31 mouse cellular contexts compared by ENCODE assay signal in the genomic region with DNA sequence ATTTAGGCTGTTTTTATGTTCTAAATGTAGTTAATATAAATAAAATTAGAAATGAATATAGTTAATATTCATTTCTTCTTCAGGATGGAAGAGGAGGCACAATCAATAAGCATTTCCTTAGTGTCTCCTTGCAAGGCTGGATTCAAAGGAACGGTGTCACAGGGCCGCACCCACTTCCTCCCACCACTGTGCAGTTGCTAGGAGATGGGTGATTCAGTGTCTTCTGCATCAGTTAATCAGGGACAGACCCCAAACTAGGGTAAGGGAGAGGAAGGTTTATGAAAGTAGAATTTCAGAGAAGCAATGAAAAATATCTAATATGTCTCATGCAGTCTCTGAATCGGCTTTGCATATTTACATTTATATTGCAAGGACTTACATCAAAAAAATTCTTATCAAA. TPM values are rescaled to one million over a fixed set of nuclear protein-coding genes. Genes with fewer than 3 reads are reported as not detected.
A peak's percentile ranks its signal among the peaks of the same experiment; 100 is the strongest.
DNase-seq lines count a peak whose midpoint lies in the region; ATAC-seq lines count a peak whose summit lies in the region.
"Had no signal": no experiment of that assay in that cellular context is flagged by ENCODE, and none has a peak within 500 bp of the region (broad histone marks: within the 10 kb centered on the region; RNA-seq: fewer than 3 reads in every experiment).

No protein-coding gene starts in this region.

- peak; percentile 36 for DNase-seq in heart, adult 11 months
- no peak for DNase-seq in heart, postnatal 10 days
- peak; percentile 33 for DNase-seq in CD4-positive, CD25-positive, alpha-beta regulatory T cell, adult 2 months (ENCODE audit: low read depth, low spot score)
- peak; percentile 13 for DNase-seq in splenic B cell, adult 2 months (ENCODE audit: low read depth, low spot score)
- no peak for DNase-seq in testis, postnatal 10 days (ENCODE audit: low spot score)
- no peak for DNase-seq in cerebellum, adult 9-10 months
- DNase-seq: adrenal gland, postnatal 25 days; cerebellum, adult 18-20 months; cerebellum, postnatal 36 days; gastrocnemius, postnatal 25 days; heart, adult 2 months; kidney, adult 11 months; kidney, postnatal 14 days; left cerebral cortex, postnatal 4 days; liver, postnatal 0 days; lung, postnatal 4 days; retina, postnatal 1 day; spleen, adult 18-20 months; thymus, adult 2 months; thymus, postnatal 36 days had no signal

- ATAC-seq in activated CD4-positive, CD25-positive, alpha-beta regulatory T cell, adult 4 months = peak; percentile 73
- ATAC-seq: forebrain, embryonic 16.5 days; liver, embryonic 12.5 days; liver, postnatal 0 days; Patski had no signal

- H3K27me3 ChIP-seq in splenic B cell, adult 2 months (ENCODE audit: control insufficient read depth, insufficient read depth, low read length, poor library complexity, severe bottlenecking) = no peaks in the 10 kb centered on the region
- H3K27me3 ChIP-seq: heart, embryonic 12.5 days; liver, embryonic 12.5 days; megakaryocyte, embryonic 14.5 days; midbrain, embryonic 12.5 days; neural tube, embryonic 12.5 days; Patski had no signal

- H3K36me3 ChIP-seq in splenic B cell, adult 2 months (ENCODE audit: control insufficient read depth, insufficient read depth, low read length, poor library complexity, severe bottlenecking) = no peaks in the 10 kb centered on the region
- H3K36me3 ChIP-seq: forebrain, embryonic 10.5 days; G1E; heart, embryonic 12.5 days; liver, embryonic 12.5 days; midbrain, embryonic 12.5 days; neural tube, embryonic 12.5 days had no signal

- intact Hi-C loops in heart, postnatal 10 days (cut with DNase I) = no loop called here

RNA-seq across cellular contexts. Expression of gene 4931440F15Rik, which starts 15.1 kb away (rescaled TPM):
- 1 to 10 TPM; 1.5 to 1.8 TPM for total RNA-seq in heart, postnatal 10 days (2021)
- polyA plus RNA-seq in activated CD4-positive, CD25-positive, alpha-beta regulatory T cell, adult 4 months (2017; shearing (Covaris generic)) = not detected
- total RNA-seq: hematopoietic stem cell, adult 5-6 weeks had no signal
- polyA plus RNA-seq: forebrain, embryonic 10.5 days; G1E had no signal

Comparison
In these comparisons a context has a peak if more than half of its experiments do, and no peak if none do; other contexts are left out.
1. DNase-seq: peak in heart, adult 11 months (single experiment), CD4-positive, CD25-positive, alpha-beta regulatory T cell, adult 2 months (single experiment) and splenic B cell, adult 2 months (single experiment); none in heart, postnatal 10 days (0 of 2), testis, postnatal 10 days (single experiment) and cerebellum, adult 9-10 months (single experiment).